Mouse (Mus musculus) G1E (cell line): ENCODE measurements around the gene Sae1.

Experiments
- CTCF ChIP-seq: IDR thresholded peaks from 2 replicates; pipeline ENCODE4 v1.5.1; 2012; ENCODE audit warnings: low read depth, low read length, inconsistent platforms, mixed read lengths
- GATA1 ChIP-seq: IDR thresholded peaks from 2 replicates; pipeline ENCODE4 v1.6.1; 2012; ENCODE audit warnings: borderline replicate concordance, low read length, inconsistent platforms, mixed read lengths

- TF ChIP-seq CTCF (no peak), GATA1 (no peak)
These were observed 19.4 kb upstream of the Sae1 start for GRCm38 (mm10) chr7:16406978-16407377.
